Mouse (Mus musculus): ENCODE results near the gene Actn4. TPM values are rescaled to one million over a fixed set of nuclear protein-coding genes. Genes with fewer than 3 reads are reported as not detected.

Gene Actn4
- polyA plus RNA-seq (2015; fragmentation: Nextera tagmentation; extraction: Ambion mirVana): 340 and 361 TPM in 2 replicates

DNA sequence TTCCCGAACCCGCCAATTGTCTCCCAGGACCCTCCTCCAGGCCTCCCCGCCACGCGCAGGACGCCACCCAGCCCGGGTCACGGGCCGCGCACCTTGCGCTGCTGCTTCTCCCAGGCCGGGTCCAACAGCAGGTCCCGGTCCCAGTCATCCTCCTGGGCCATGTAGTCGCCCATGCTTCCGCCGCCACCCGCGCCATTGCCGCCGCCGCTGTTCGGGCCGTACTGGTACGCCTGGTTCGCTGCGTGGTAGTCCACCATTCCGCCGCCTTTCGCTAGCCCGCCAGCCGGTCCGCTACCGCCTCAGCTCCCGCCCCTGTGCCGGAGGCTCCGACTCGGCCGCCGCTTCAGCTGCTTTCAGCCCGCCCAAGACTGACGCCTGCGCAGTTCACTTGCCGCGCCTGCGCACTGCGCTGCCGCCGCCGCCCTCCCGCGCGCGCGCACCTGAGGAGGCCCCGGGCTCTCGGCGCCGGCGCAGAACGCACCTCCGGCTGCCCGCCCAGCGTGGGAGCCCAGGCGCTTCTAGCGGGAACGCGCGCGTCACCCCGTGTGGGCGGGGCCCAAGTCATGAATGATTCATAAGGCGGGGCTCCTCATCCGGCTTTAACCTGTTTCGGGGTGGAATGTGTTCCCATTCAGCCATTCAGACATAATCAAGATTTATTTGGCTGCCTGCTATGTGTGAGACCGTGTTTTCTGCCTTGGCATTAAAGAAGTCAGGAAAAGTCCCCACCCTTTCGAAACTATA lies at the start of gene Actn4:
TSS of gene Actn4 (minus strand) at position 414 of the 744 bp plus-strand sequence.
- ATAC-seq: peak; percentile 90
- WGBS: under 1% methylated on average over 76 of the region's 76 CpGs

GRCm38 (mm10) chr7:29008714-29009113 lies 46.6 kb upstream of the Actn4 start:
- no peak for ATAC-seq
- no peaks in the 10 kb centered on the region for H3K27me3 ChIP-seq (replicated peaks)
- no peak overlapping the region for H3K9ac ChIP-seq
- H3K4me1 ChIP-seq (replicated peaks): no peaks in the 10 kb centered on the region
- no peak overlapping the region for H3K4me2 ChIP-seq (replicated peaks)
- H3K4me3 ChIP-seq (replicated peaks): no peak overlapping the region
- WGBS: 77% methylated on average over 9 of the region's 9 CpGs
- H3K27ac ChIP-seq: no peak overlapping the region
- H3K9me3 ChIP-seq: no peaks in the 10 kb centered on the region
- no peaks in the 10 kb centered on the region for H3K36me3 ChIP-seq

More for the DNA sequence above, at the start of gene Actn4:
- Histone ChIP-seq H3K9ac (peak within 1 kb of the TSS; percentile 96), H3K4me1 (replicated peaks) (peaks cover 21% of the 10 kb centered on the region), H3K4me3 (replicated peaks) (peak within 1 kb of the TSS; percentile 96), H3K27me3 (replicated peaks) (no peaks in the 10 kb centered on the region), H3K36me3 (no peaks in the 10 kb centered on the region), H3K4me2 (replicated peaks) (peak within 1 kb of the TSS; percentile 81), H3K27ac (peak within 1 kb of the TSS; percentile 86), H3K9me3 (no peaks in the 10 kb centered on the region)

GRCm38 (mm10) chr7:29008171-29008570 lies 46.0 kb upstream of the Actn4 start:
- no peak overlapping the region for H3K4me3 ChIP-seq (replicated peaks)
- no peak for ATAC-seq
- no peaks in the 10 kb centered on the region for H3K4me1 ChIP-seq (replicated peaks)
- no peaks in the 10 kb centered on the region for H3K9me3 ChIP-seq
- WGBS: 94% methylated on average over 10 of the region's 10 CpGs
- no peaks in the 10 kb centered on the region for H3K27me3 ChIP-seq (replicated peaks)
- no peaks in the 10 kb centered on the region for H3K36me3 ChIP-seq
- H3K9ac ChIP-seq: no peak overlapping the region
- H3K4me2 ChIP-seq (replicated peaks): no peak overlapping the region
- H3K27ac ChIP-seq: no peak overlapping the region

DNA sequence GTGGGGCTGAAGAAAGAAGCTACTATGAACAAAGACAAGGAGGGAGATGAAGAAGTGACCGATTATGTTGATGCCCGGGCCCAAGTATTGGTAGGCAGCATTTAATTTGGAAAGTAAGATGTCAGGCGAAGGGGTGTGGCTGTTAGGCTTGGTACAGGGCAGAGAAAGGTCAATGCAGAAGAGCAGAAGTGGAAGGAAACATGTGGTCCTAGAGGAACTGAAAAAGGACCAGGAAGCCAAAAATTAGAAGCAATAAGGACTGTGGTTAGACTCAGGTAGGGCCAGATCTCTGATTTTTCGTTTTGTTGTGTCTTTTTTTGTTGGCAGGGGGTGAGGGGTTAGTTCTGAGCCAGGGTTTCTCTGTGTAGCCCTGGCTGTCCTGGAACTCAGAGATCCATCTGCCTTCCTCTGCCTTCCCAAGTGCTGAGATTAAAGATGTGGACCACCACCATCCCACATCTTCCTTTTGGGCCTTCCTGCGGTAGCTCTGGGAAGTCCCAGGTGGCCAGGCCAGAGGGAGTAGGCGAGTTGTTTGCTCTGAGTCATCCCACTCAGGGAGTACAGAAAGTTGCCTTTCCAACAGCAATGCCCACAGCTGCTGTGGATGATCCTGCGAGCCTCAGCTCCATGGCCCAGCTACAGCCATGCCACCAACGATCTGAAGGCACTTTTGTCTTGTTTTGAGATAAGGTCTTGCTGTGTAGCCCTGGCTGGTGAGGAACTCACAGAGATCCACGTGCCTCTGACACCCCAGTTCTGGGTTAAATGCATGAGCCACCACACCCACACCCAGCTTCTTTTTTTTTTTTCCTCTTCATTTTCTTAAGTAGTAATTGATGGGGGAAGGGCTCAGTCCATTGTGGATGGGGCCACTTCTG lies 45.3 kb upstream of the Actn4 start:
- ATAC-seq: no peak
- WGBS: 78% methylated on average over 9 of the region's 9 CpGs
- Histone ChIP-seq H3K9me3 (no peaks in the 10 kb centered on the region), H3K27ac (no peak overlapping the region), H3K4me2 (replicated peaks) (no peak overlapping the region), H3K4me3 (replicated peaks) (no peak overlapping the region), H3K4me1 (replicated peaks) (no peaks in the 10 kb centered on the region), H3K36me3 (no peaks in the 10 kb centered on the region), H3K9ac (no peak overlapping the region), H3K27me3 (replicated peaks) (no peaks in the 10 kb centered on the region)

- Histone ChIP-seq H3K4me3 (replicated peaks) (peak overlapping the region; percentile 46), H3K4me2 (replicated peaks) (peak overlapping the region; percentile 88), H3K9ac (peak overlapping the region; percentile 45), H3K27me3 (replicated peaks) (no peaks in the 10 kb centered on the region), H3K9me3 (no peaks in the 10 kb centered on the region), H3K36me3 (no peaks in the 10 kb centered on the region), H3K4me1 (replicated peaks) (peaks cover 8% of the 10 kb centered on the region), H3K27ac (peak overlapping the region; percentile 34; the same call in 1 of the 2 replicates)
- WGBS: 5% methylated on average over 43 of the region's 43 CpGs
- peak; percentile 95 for ATAC-seq
These were observed 38.8 kb upstream of the Actn4 start for GRCm38 (mm10) chr7:29000651-29001605.

DNA sequence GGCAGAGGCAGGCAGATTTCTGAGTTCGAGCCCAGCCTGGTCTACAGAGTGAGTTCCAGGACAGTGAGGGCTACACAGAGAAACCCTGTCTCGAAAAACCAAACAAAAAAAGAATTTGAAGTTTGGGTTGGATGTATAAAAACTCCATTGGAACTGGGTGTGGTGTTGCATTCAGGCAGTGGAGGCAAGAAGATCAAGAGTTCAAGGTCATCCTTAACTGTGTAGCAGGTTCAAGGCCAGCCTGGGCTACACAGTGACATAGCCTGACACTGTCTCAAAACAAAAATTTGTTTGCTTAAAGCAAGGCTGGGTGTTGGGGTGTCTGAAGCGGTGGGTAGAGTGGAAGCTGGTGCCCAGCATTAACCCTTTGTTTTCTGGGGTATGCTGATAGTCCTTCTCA lies 31.3 kb upstream of the Actn4 start:
- Histone ChIP-seq H3K4me3 (replicated peaks) (no peak overlapping the region), H3K9ac (no peak overlapping the region), H3K27me3 (replicated peaks) (no peaks in the 10 kb centered on the region), H3K4me1 (replicated peaks) (no peaks in the 10 kb centered on the region), H3K36me3 (no peaks in the 10 kb centered on the region), H3K4me2 (replicated peaks) (no peak overlapping the region), H3K9me3 (no peaks in the 10 kb centered on the region), H3K27ac (no peak overlapping the region)
- ATAC-seq: no peak
- WGBS: 84% methylated on average over 3 of the region's 3 CpGs

DNA sequence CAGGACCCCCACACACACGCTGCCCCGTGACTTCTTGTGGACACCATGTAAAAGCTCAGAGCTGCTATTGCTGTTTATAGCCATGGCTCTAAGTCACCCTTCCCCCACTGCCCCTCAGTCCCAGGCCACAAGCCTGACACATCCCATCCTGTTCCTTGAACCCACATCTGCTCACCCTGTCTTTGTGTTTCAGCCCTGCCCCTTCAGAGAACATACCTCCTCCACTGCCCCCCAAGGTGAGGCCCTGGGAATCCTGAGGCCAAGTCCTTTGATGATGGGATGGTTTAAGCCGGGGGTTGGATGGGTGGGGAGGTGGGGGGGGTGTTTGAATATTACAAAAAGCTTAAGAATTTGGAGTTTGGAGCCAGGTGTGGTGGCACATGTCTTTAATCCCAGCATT lies 30.9 kb upstream of the Actn4 start:
- WGBS: 79% methylated on average over 3 of the region's 3 CpGs

GRCm38 (mm10) chr7:28991616-28992015 lies 29.5 kb upstream of the Actn4 start:
- no peak overlapping the region for H3K9ac ChIP-seq
- H3K27me3 ChIP-seq (replicated peaks): no peaks in the 10 kb centered on the region
- ATAC-seq: no peak
- H3K9me3 ChIP-seq: no peaks in the 10 kb centered on the region
- 73% methylated on average over 5 of the region's 5 CpGs for WGBS
- H3K4me3 ChIP-seq (replicated peaks): no peak overlapping the region
- H3K4me2 ChIP-seq (replicated peaks): no peak overlapping the region
- no peaks in the 10 kb centered on the region for H3K36me3 ChIP-seq
- no peak overlapping the region for H3K27ac ChIP-seq
- H3K4me1 ChIP-seq (replicated peaks): no peaks in the 10 kb centered on the region

More for the DNA sequence above, 30.9 kb upstream of the Actn4 start:
- Histone ChIP-seq H3K4me3 (replicated peaks) (no peak overlapping the region), H3K27me3 (replicated peaks) (no peaks in the 10 kb centered on the region), H3K36me3 (no peaks in the 10 kb centered on the region), H3K27ac (no peak overlapping the region), H3K9me3 (no peaks in the 10 kb centered on the region), H3K4me1 (replicated peaks) (no peaks in the 10 kb centered on the region), H3K9ac (no peak overlapping the region), H3K4me2 (replicated peaks) (no peak overlapping the region)
- ATAC-seq: no peak

- 53% methylated on average over 14 of the region's 14 CpGs for WGBS
- no peak overlapping the region for H3K4me3 ChIP-seq (replicated peaks)
- H3K9ac ChIP-seq: no peak overlapping the region
- H3K4me2 ChIP-seq (replicated peaks): no peak overlapping the region
- H3K9me3 ChIP-seq: no peaks in the 10 kb centered on the region
- no peaks in the 10 kb centered on the region for H3K27me3 ChIP-seq (replicated peaks)
- no peaks in the 10 kb centered on the region for H3K36me3 ChIP-seq
- no peaks in the 10 kb centered on the region for H3K4me1 ChIP-seq (replicated peaks)
- no peak for ATAC-seq
- no peak overlapping the region for H3K27ac ChIP-seq
These were observed 28.7 kb upstream of the Actn4 start for GRCm38 (mm10) chr7:28990766-28991273.

DNA sequence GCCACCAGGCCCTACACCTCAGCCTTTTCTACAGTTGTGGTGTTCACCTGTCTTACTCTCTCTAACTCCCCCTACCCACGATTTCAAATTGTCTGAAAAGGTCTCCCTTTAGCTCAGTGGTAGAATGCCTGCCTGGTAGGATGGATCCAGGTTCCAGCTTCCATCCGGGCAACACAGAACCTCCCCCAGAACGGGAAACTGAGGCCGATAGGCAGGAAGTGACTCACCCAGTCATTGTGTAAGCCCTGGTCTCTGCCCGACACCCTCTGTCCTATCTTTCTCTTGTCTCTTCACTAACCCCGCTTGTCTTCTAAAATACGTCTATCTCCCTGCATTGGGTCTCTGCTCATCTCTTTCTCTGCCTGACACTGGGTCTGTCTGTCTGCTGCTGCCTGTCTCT lies 23.1 kb upstream of the Actn4 start:
- no peak overlapping the region for H3K4me2 ChIP-seq (replicated peaks)
- no peak for ATAC-seq

GRCm38 (mm10) chr7:28984452-28984851 lies 22.3 kb upstream of the Actn4 start:
- H3K9me3 ChIP-seq: no peaks in the 10 kb centered on the region
- H3K27me3 ChIP-seq (replicated peaks): no peaks in the 10 kb centered on the region
- no peaks in the 10 kb centered on the region for H3K36me3 ChIP-seq
- H3K4me3 ChIP-seq (replicated peaks): no peak overlapping the region
- no peak overlapping the region for H3K4me2 ChIP-seq (replicated peaks)
- WGBS: 92% methylated on average over 1 of the region's 1 CpGs
- H3K27ac ChIP-seq: no peak overlapping the region
- no peak for ATAC-seq
- H3K4me1 ChIP-seq (replicated peaks): peaks cover 14% of the 10 kb centered on the region
- H3K9ac ChIP-seq: no peak overlapping the region

More for the DNA sequence above, 23.1 kb upstream of the Actn4 start:
- WGBS: 92% methylated on average over 7 of the region's 7 CpGs
- H3K4me3 ChIP-seq (replicated peaks): no peak overlapping the region
- peaks cover 14% of the 10 kb centered on the region for H3K4me1 ChIP-seq (replicated peaks)
- no peaks in the 10 kb centered on the region for H3K9me3 ChIP-seq
- no peak overlapping the region for H3K9ac ChIP-seq
- H3K36me3 ChIP-seq: no peaks in the 10 kb centered on the region
- H3K27me3 ChIP-seq (replicated peaks): no peaks in the 10 kb centered on the region
- no peak overlapping the region for H3K27ac ChIP-seq
